Mouse (Mus musculus): ENCODE data around the gene Arhgef3.

Gene Arhgef3

GRCm38 (mm10) chr14:27349120-27349519 is 234.4 kb downstream of the Arhgef3 start:
- DNase-seq, result no peak

DNA sequence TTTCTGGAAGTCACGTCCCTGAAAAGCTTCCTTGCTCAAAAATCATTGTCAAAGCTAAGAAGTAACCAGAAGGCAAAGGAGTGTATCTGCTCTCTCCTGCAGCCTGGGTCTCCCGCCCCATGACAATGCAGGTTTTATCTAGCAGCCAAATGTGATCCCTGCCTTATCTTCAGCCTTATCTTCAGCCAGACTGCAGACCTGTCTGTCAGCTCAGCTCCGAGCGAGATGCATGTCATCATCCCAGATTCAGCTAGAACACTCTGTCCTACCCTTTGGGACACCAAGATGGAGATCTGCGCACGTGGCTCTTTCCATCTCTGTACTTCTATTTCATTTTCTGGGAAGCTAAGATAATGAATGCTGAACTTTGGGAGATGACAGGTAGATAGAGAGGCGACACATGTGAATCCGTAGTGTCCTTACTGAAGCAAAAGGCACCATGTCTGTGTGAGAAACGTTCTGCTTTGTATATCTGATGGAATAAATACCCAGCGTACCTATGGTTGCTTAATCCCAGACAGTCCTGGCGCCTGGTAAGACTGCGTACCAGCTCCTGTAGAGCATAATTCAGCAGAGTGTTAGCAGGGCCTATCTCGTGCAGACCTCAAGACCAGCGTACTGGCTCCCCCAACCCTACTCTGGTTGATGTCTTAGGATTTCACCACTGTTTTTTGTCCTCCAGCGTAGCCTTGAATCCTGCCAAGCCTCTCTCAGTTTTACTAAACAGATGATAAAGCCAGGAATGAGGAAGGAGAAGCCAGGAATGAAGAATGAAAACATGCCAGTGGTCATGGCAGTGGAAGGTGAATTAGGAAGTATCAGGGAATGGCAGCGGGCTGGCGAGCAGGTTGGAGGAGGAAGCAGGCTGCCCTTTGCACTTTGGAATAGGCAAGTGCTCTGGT is 235.4 kb downstream of the Arhgef3 start:
- no peak for DNase-seq

GRCm38 (mm10) chr14:27351051-27351475 is 236.4 kb downstream of the Arhgef3 start:
- peak; percentile 56 to 67 for DNase-seq

DNA sequence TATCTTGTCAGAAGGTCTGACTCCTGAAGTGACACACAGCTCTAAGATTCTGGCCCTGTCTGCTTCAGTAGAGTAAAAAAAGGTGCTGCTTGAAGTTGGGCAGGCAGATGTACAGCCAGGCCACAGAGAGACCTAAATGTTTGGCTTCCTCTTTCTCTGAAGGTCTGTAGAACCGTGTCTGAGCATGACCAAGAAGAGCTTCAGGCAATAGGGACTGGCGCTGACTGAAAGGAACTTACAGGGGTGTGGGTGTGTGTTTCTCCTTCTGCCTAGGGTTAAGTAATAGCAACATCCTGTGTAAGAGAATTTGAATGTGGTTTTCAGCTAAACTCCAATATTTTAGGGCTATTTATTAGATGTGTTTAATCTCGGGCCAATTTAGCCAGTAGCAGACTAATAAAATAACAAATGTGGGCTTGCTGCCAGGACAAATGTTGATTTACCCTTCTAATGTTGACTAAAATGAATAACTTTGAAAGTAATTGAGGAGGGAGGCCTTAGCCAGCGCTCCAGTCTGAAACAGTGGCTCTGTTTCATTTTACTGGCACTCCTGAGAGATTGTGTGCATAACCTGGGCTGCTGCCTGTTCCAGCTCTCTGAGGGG is 236.9 kb downstream of the Arhgef3 start:
- peak; percentile 55 to 87 for DNase-seq

DNA sequence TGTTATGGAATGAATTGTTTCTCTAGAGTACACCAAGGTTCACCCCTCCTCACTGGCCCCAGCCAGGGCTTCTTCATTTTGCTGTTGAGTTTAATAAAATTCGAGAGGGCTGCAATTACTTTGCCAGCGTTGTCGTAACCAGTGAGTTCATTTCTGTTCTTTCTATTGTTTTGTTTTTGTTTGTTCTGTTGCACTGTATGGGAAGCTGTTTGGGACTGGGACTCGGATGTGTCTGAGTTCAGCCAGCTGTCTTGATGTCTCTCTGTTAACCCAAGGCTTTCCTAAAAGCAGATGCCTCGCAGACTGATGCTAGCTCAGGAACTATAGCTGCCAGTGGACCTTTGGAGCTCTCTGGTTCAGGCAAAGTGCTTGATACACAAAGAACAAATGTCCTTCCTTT is 237.8 kb downstream of the Arhgef3 start:
- no peak for DNase-seq

- DNase-seq, result no peak
Measured at GRCm38 (mm10) chr14:27355151-27355550, 240.5 kb downstream of the Arhgef3 start.

GRCm38 (mm10) chr14:27355937-27356336 is 241.2 kb downstream of the Arhgef3 start:
- no peak for DNase-seq

- no peak for DNase-seq
Measured at GRCm38 (mm10) chr14:27357139-27357538, 242.4 kb downstream of the Arhgef3 start.

- no peak for DNase-seq
Measured at GRCm38 (mm10) chr14:27358202-27358601, 243.5 kb downstream of the Arhgef3 start.

DNA sequence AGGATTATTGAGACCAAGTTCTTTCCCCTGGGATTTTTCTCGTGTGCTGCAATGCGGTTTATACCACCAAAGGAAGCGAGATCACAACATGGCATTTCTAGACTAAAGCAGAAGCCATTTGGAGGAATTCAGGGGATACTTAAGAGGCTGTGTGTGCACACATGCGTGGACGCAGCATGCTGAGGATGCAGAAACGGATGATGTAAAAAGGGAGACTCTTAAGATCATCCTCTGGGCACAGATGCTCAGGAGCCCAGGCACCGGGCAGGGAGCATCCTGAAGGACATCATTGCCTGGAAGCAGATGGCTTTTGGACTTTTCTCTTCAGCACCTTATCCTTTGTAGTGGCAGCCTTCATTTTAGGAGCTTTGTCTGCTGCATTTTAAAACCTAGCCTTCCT is 246.2 kb downstream of the Arhgef3 start:
- DNase-seq, result peak in 1 of 2 experiments; percentile 28

GRCm38 (mm10) chr14:27361514-27361913 is 246.8 kb downstream of the Arhgef3 start:
- peak in 1 of 2 experiments; percentile 19 for DNase-seq

DNA sequence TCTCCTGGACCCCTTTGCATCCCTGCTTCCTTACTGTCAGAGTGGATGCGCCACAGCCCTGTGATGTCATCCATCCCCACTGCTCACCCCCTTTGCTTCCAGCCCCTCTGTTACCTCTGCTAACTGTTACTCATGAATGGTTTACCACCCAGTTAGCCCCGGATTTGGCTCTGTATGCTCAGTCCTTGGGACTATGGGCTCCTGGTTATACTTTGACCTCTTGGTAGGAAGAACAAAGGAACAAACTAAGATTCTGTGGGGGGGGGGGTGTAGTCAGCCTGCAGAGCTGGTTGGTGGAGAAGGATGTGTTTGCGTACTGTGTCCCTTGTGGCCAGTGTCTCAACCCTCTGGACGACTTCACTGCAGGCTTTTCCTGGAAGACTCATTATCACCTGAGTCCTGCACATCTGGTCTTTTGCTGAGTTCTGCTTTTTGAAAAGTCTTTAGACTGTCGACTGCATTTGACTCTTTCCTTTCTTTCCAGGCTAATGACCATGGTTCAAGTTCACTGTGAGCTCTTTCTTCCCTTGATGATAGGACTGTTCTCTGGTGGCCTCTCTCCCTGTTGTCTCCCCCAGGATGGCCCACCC is 250.1 kb downstream of the Arhgef3 start:
- peak; percentile 23 to 60 for DNase-seq

DNA sequence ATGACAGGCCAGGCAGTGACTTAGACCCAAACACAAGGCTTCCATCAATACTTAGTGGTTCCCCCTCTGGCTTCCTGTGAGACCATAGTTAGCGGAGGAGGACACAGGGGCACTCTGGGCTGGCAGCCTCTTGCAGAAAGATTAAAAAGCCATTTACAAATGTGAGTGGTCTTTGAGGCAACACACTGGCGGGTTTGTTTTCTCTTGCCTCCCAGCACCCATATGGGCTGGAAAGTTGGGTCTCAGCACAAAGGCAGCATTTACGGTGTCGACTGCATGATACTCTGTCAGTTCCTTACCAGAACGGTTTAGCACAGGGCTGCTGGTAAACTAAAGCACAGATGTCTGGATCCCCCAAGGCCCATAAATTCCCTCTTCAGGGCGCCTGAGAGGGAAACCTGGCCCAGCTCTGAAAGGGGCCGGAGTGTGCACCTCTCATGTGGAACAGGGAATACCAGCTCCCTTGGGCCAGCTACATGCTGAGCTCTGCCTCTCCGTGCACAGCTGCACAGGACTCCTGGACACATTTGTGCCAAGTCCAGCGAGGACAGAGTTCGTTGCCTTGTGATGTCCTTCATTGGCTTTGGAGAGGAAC is 252.5 kb downstream of the Arhgef3 start:
- peak; percentile 24 to 75 for DNase-seq

DNA sequence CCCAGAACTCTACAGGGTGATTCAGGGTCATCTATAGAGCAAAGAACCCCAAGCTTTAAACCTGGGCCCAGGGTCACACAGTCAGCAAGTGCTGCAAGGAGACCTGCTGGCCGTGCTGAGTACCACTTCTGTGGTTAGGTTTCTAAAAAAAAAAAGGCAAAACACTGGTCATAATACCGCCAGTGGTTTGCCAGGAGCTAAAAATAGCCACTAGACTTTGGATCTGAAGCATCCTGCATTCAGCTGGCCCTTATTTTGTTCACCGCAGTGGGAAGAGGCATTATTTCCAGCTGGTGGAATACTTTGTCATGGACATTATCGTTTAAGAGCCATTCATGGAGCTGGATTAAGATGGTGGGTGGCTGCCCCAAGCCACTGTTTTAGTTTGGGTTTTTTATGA is 253.9 kb downstream of the Arhgef3 start:
- peak; percentile 60 to 74 for DNase-seq

DNA sequence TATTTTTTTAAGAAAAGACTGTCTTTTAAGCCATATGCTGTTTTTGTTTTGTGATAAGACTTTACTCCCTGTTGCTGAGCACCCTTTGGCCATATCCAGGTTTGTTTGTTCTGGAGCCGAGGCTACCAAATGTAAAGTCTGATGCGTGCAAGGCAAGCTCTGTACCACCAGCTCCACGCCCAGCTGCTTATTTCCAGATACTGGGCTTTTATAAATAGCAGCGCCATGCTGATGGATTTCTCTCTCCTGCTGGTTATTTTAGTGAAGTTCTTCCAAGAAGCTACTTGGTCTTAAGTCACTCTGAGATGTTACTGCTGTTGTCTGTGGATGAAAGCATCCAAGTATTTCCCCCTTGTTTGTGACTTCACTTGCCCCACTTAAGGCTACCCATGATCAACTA is 254.8 kb downstream of the Arhgef3 start:
- no peak for DNase-seq

DNA sequence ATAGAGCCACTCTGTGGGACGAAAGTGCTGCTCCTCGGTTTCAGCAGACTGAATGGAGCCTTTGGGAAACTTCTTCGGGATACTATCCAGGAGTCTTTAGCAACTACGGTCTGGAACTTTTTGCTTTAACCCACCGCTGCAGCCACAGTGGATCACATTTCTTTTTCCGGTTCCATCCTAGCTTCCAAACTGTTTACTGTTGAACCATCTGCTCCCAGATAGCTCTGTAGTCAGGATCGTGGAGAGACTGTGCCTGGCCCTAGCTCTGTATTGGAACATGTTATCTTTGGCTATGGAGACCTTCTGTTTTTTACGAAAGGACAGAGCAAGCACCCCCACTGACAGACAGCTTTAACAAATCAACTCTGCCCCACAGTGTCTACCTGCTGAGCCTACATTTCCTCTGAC is 257.0 kb downstream of the Arhgef3 start:
- no peak for DNase-seq

GRCm38 (mm10) chr14:27373498-27373897 is 258.8 kb downstream of the Arhgef3 start:
- no peak for DNase-seq

GRCm38 (mm10) chr14:27376115-27376648 is 261.5 kb downstream of the Arhgef3 start:
- no peak for DNase-seq

GRCm38 (mm10) chr14:27378669-27379068 is 264.0 kb downstream of the Arhgef3 start:
- DNase-seq, result no peak

DNA sequence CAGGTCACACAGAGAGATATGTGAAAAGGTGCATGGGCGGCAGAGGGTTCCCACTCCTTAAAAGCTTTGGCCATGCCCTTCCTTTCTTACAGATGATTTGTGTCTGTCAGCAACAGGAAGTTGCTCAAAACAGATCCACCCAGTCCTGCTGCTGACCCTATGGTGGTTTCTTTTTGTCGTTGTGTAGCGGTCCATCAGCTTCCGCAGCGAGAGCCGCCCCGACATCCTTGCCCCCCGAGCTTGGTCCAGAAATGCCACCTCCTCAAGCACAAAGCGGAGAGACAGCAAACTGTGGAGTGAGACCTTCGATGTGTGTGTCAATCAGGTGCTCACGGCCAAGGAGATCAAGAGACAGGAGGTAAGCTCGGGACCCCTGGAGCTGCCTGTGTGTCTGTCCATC is 264.7 kb downstream of the Arhgef3 start:
- DNase-seq, result peak; percentile 36 to 64

- DNase-seq, result no peak
Measured at GRCm38 (mm10) chr14:27381459-27381858, 266.8 kb downstream of the Arhgef3 start.

DNA sequence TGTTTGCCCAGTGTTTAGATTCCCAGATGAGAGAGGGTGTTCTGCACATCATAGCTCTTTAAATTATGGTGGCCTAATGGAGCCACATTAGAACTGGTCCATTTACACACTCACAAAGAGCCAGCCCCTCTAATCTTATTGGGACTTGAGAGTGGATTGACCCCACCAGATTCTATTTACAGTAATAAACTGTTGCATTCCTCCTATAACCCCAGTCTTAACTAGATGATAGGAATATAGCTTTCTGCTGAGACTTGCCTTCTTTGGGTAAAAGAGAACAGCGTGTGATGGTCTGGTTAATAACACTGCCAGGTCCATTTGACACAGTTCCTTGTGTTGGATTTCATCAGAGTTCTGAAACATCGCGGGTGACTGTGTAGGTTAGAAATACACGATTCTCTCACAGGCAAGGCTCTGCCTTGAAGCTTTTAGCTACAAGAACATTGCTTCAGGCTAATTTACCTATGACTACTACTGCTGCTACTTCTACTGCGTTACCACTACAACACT is 268.7 kb downstream of the Arhgef3 start:
- no peak for DNase-seq

DNA sequence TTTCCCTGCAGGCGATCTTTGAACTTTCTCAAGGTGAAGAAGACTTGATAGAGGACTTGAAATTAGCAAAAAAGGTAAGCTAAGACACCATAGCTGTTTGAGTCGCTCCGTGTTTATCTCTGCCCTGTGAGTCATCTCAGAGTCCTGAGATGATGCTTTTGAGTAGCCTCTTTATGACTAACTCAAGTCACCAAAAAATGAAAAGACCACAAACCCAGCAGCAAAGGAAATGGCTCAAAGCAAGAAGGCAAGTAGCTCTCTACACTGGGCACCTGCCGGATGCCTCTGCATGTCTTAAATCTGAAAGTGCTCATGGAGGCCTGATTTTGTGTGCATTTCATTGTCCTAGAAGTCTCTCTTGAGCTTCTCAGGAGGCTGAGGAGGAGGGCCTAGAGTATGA is 269.4 kb downstream of the Arhgef3 start:
- DNase-seq, result no peak

All from kidney, postnatal 25 days (tissue).